Mouse (Mus musculus): Measurements from ENCODE around the gene Cyfip2. TPM values are rescaled to one million over a fixed set of nuclear protein-coding genes. Genes with fewer than 3 reads are reported as not detected.
"Not testable (repeated sequence)": the region's sequence is repeated elsewhere in the genome, so short reads cannot be mapped to it uniquely, and the experiment has no call there.

The Cyfip2 gene
- polyA plus RNA-seq, 1 experiment from 2014 or later, result 20.4 TPM

GRCm38 (mm10) chr11:46185486-46185885 is 127.2 kb downstream of the Cyfip2 start:
- H3K4me1 ChIP-seq, result no peaks in the 10 kb centered on the region
- no peaks in the 10 kb centered on the region for H3K27me3 ChIP-seq (ENCODE audit: low read depth, poor library complexity, severe bottlenecking)
- 47% methylated on average over 4 of the region's 4 CpGs for WGBS
- DNase-seq (ENCODE audit: low spot score), result no peak
- H3K4me3 ChIP-seq, result no peak overlapping the region
- no peaks in the 10 kb centered on the region for H3K9me3 ChIP-seq (replicated peaks)
- no peak overlapping the region for H3K27ac ChIP-seq (replicated peaks)
- H3K36me3 ChIP-seq, result no peaks in the 10 kb centered on the region

DNA sequence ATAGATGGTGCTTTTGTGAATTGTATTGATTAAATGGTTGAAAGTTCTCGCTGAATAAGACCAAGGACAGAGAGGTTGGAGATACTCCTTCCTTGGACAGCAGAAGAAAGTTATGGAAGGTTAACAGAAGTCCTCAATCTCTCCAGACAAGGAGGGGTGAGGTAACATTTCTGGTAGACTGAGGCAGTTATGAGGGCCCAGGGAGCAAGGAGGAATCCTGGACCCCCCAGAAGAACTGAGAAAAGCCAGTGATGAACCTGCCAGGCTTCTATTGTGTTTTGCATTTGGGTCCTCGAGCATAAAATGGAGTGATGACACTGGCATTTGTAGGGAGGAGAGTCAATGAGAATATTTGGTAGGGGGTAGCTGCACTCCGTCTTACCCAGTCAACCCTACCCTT is 127.7 kb downstream of the Cyfip2 start:
- H3K36me3 ChIP-seq, result no peaks in the 10 kb centered on the region
- WGBS, result 83% methylated on average over 3 of the region's 3 CpGs
- H3K9me3 ChIP-seq (replicated peaks), result no peaks in the 10 kb centered on the region
- no peaks in the 10 kb centered on the region for H3K27me3 ChIP-seq (ENCODE audit: low read depth, poor library complexity, severe bottlenecking)
- no peak overlapping the region for H3K27ac ChIP-seq (replicated peaks)
- no peak for DNase-seq (ENCODE audit: low spot score)
- no peak overlapping the region for H3K4me3 ChIP-seq
- no peaks in the 10 kb centered on the region for H3K4me1 ChIP-seq

DNA sequence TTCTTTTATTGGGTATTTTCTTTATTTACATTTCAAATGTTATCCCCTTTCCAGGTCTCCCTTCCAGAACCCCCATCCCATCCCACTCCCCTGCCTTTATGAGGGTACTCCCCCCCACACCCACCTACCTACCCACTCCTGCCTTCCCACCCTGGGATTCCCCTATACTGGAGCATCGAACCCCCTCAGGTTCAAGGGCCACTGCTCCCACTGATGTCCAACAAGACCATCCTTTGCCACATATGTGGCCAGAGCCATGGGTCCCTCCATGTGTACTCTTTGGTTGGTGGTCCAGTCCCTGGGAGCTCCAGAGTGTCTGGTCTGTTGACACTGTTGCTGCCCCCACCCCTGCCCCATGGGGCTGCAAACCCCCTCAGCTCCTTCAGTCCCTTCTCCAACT is 130.6 kb downstream of the Cyfip2 start:
- 88% methylated on average over 1 of the region's 1 CpGs for WGBS
- H3K4me3 ChIP-seq; H3K4me1 ChIP-seq; H3K27ac ChIP-seq (replicated peaks); H3K27me3 ChIP-seq (ENCODE audit: low read depth, poor library complexity, severe bottlenecking); DNase-seq (ENCODE audit: low spot score); H3K36me3 ChIP-seq; H3K9me3 ChIP-seq (replicated peaks): not testable (repeated sequence)

- Histone ChIP-seq H3K36me3 (no peaks in the 10 kb centered on the region), H3K4me3 (no peak overlapping the region), H3K27ac (replicated peaks) (no peak overlapping the region), H3K9me3 (replicated peaks) (no peaks in the 10 kb centered on the region), H3K4me1 (no peaks in the 10 kb centered on the region), H3K27me3 (ENCODE audit: low read depth, poor library complexity, severe bottlenecking) (no peaks in the 10 kb centered on the region)
- no peak for DNase-seq (ENCODE audit: low spot score)
- WGBS, result 82% methylated on average over 10 of the region's 10 CpGs
Measured at GRCm38 (mm10) chr11:46177246-46178043, 135.2 kb downstream of the Cyfip2 start.

DNA sequence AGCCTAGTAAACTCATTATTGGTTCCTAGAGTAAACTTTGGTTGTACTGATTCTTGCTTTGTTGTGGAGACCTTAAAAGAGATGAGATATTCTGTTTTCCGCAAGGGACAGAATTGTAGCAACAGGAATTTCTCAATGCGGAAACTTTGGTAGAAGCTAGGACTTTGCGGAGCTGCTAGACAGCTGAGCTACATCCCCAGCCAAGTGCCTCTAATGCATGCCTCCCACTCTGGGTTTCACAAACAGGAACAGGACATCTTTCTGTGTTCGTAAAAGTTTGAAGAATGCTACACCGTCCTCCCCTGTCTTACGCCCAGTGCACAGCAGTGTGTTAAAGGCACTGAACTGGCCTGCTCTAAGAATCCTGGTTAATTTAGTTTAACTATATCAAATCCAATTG is 136.5 kb downstream of the Cyfip2 start:
- DNase-seq (ENCODE audit: low spot score), result no peak
- no peaks in the 10 kb centered on the region for H3K9me3 ChIP-seq (replicated peaks)
- H3K36me3 ChIP-seq, result no peaks in the 10 kb centered on the region
- no peaks in the 10 kb centered on the region for H3K4me1 ChIP-seq
- no peaks in the 10 kb centered on the region for H3K27me3 ChIP-seq (ENCODE audit: low read depth, poor library complexity, severe bottlenecking)
- 96% methylated on average over 6 of the region's 6 CpGs for WGBS
- no peak overlapping the region for H3K27ac ChIP-seq (replicated peaks)
- H3K4me3 ChIP-seq, result no peak overlapping the region

- Histone ChIP-seq H3K9me3 (replicated peaks) (no peaks in the 10 kb centered on the region), H3K27ac (replicated peaks) (no peak overlapping the region), H3K27me3 (ENCODE audit: low read depth, poor library complexity, severe bottlenecking) (peaks cover 3% of the 10 kb centered on the region; the same call in 1 of the 2 replicates), H3K4me3 (no peak overlapping the region), H3K36me3 (no peaks in the 10 kb centered on the region), H3K4me1 (peaks cover 6% of the 10 kb centered on the region)
- no peak for DNase-seq (ENCODE audit: low spot score)
- 92% methylated on average over 9 of the region's 9 CpGs for WGBS
Measured at GRCm38 (mm10) chr11:46172128-46172527, 140.5 kb downstream of the Cyfip2 start.

DNA sequence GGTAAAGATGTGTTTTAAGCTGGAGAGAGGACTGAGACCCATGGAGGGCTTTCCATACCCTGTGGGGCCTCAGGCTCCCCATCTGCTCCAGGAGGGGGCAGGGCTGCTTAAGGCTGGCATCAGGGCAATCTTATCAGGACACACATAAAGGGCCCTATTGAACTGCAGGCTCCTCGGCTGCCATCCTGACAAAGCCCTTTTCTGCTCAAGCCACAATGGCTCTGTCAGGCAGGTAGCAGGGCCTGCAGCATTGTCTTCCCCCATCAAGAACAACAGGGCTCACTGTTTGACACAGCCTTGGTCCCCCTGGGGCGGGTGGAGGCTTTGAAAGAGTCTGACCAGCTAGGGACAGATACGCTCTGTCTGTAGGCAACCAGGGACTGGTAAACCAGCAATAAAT is 142.8 kb downstream of the Cyfip2 start:
- DNase-seq (ENCODE audit: low spot score), result no peak

DNA sequence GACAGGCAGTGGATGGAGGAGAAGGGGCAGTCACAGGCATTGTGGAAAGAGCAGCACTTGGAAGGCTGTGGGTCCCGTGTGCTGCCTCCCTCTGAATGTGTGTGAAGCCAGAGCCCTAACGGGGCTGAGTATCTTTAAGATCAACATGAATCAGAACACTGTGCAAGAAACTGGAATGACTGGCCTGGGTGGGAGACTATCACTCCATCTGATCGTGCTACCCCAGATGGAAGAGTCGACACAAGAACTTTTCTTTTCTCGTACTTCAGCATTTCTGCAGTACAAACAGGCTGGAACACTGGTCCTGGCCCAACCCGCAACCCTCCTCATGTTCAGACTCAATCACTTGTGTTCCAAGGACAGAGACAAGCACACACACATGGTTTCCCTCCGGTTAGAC is 144.2 kb downstream of the Cyfip2 start:
- H3K36me3 ChIP-seq, result no peaks in the 10 kb centered on the region
- no peak overlapping the region for H3K27ac ChIP-seq (replicated peaks)
- peaks cover 14% of the 10 kb centered on the region for H3K4me1 ChIP-seq
- peaks cover 34% of the 10 kb centered on the region for H3K27me3 ChIP-seq (ENCODE audit: low read depth, poor library complexity, severe bottlenecking)
- WGBS, result 93% methylated on average over 7 of the region's 7 CpGs
- DNase-seq (ENCODE audit: low spot score), result no peak
- H3K4me3 ChIP-seq, result no peak overlapping the region
- no peaks in the 10 kb centered on the region for H3K9me3 ChIP-seq (replicated peaks)

More for the DNA sequence above, 142.8 kb downstream of the Cyfip2 start:
- H3K27ac ChIP-seq (replicated peaks), result no peak overlapping the region; the same call in 1 of the 2 replicates
- WGBS, result 46% methylated on average over 3 of the region's 3 CpGs
- H3K4me1 ChIP-seq, result peaks cover 14% of the 10 kb centered on the region
- H3K36me3 ChIP-seq, result no peaks in the 10 kb centered on the region
- H3K9me3 ChIP-seq (replicated peaks), result no peaks in the 10 kb centered on the region
- no peak overlapping the region for H3K4me3 ChIP-seq
- peaks cover 25% of the 10 kb centered on the region for H3K27me3 ChIP-seq (ENCODE audit: low read depth, poor library complexity, severe bottlenecking)

DNA sequence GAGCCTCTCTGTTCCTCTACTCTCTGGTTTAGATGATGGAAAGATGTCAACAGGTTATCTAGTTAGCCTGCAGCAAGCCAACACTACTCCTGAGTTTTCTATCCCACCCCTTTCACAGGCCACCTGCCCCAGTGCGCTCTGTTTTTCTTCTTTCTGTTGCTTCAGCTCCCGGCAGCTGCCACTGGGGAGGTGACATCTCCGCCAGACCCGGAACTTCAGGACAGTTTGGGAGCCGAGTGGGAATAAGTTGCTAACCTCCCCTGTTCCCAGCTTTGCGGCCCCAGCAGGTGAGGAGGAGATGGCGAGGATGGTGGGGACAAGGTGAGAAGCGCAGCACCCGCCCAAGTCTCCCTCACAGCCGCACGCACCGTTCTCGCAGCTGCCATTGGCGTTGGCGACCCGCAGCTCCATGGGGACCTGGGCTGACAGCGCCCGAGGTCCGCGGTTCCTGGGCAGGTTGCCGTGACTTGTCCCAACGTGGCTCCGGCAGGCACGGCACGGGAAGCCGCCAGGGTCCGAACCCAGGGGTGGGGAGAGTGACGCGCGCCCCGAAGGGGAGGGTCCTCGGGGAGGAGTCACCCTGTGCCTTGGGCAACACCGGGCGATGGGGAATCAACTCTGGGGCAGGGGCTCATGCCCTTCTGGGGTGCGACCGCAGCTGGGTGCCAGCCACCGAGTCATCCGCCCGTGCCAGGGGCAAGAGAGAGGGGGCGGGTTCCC is 146.6 kb downstream of the Cyfip2 start, which contains the start of gene Nipal4:
Nipal4 (minus strand) TSS at position 643 of the 720 bp plus-strand sequence.
- Histone ChIP-seq H3K9me3 (replicated peaks) (no peaks in the 10 kb centered on the region), H3K36me3 (no peaks in the 10 kb centered on the region), H3K4me3 (peak within 1 kb of the TSS; percentile 66), H3K4me1 (peaks cover 14% of the 10 kb centered on the region), H3K27ac (replicated peaks) (peak within 1 kb of the TSS; percentile 69), H3K27me3 (ENCODE audit: low read depth, poor library complexity, severe bottlenecking) (peaks cover 34% of the 10 kb centered on the region)
- WGBS, result under 1% methylated on average over 40 of the region's 40 CpGs
- DNase-seq (ENCODE audit: low spot score), result peak; percentile 25

GRCm38 (mm10) chr11:46157462-46157861 is 155.2 kb downstream of the Cyfip2 start:
- Histone ChIP-seq H3K4me3 (no peak overlapping the region), H3K36me3 (no peaks in the 10 kb centered on the region), H3K27ac (replicated peaks) (no peak overlapping the region), H3K4me1 (no peaks in the 10 kb centered on the region), H3K27me3 (ENCODE audit: low read depth, poor library complexity, severe bottlenecking) (no peaks in the 10 kb centered on the region), H3K9me3 (replicated peaks) (no peaks in the 10 kb centered on the region)
- no peak for DNase-seq (ENCODE audit: low spot score)

DNA sequence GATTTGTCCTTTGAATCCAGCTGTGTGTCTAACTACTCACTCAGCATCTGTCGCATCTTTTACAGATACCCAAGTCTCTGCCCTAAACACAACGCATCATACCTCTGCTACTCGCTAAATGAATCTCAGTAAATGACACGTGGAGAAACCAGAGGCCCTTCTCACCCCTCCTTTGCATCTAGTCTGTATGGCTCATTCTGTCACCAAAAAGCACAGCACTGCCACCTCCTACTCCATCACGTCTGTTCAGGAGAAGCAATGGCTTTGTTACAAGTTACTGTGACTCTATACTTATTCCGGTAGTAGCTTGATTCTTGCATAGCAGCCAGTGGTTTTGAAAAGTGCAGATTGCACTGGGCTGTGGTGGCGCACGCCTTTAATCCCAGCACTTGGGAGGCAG is 155.7 kb downstream of the Cyfip2 start:
- DNase-seq (ENCODE audit: low spot score), result no peak
- Histone ChIP-seq H3K36me3 (no peaks in the 10 kb centered on the region), H3K9me3 (replicated peaks) (no peaks in the 10 kb centered on the region), H3K4me1 (no peaks in the 10 kb centered on the region), H3K27ac (replicated peaks) (no peak overlapping the region), H3K4me3 (no peak overlapping the region), H3K27me3 (ENCODE audit: low read depth, poor library complexity, severe bottlenecking) (no peaks in the 10 kb centered on the region)
- 88% methylated on average over 8 of the region's 8 CpGs for WGBS

GRCm38 (mm10) chr11:46146619-46147018 is 166.0 kb downstream of the Cyfip2 start:
- Histone ChIP-seq H3K4me1 (no peaks in the 10 kb centered on the region), H3K27me3 (ENCODE audit: low read depth, poor library complexity, severe bottlenecking) (no peaks in the 10 kb centered on the region), H3K36me3 (peaks cover 24% of the 10 kb centered on the region), H3K27ac (replicated peaks) (no peak overlapping the region), H3K9me3 (replicated peaks) (no peaks in the 10 kb centered on the region; the same call in 1 of the 2 replicates), H3K4me3 (no peak overlapping the region)
- 93% methylated on average over 5 of the region's 5 CpGs for WGBS
- no peak for DNase-seq (ENCODE audit: low spot score)
